ENCODE assay signal across 29 mouse cellular contexts in genomic region chr12:67123874-67124273, GRCm38 (mm10).
A peak's percentile ranks its signal among the peaks of the same experiment; 100 is the strongest.
DNase-seq lines count a peak whose midpoint lies in the region; ATAC-seq and TF ChIP-seq lines count a peak whose summit lies in the region.
"Had no signal": no experiment of that assay in that cellular context is flagged by ENCODE, and none has a peak within 500 bp of the region (broad histone marks: within the 10 kb centered on the region; RNA-seq: fewer than 3 reads in every experiment).

No protein-coding gene starts in this region.

- no peak for DNase-seq in kidney, adult 11 months
- peak; percentile 69 for DNase-seq in lung, postnatal 0 days (ENCODE audit: low spot score)
- no peak for DNase-seq in lung, postnatal 36 days
- no peak for DNase-seq in gastrocnemius, adult 8-10 months (ENCODE audit: low spot score in 2 of 2)
- DNase-seq in heart, postnatal 36 days, result no peak
- DNase-seq: adrenal gland, postnatal 14 days; cerebellum, adult 8-10 months; cerebellum, postnatal 25 days; gastrocnemius, postnatal 14 days; heart, adult 11 months; heart, postnatal 4 days; kidney, postnatal 25 days; midbrain, embryonic 14.5 days; right cerebral cortex, postnatal 14 days had no signal

- no peaks in the 10 kb centered on the region for H3K36me3 ChIP-seq in kidney, embryonic 15.5 days
- no peaks in the 10 kb centered on the region for H3K36me3 ChIP-seq in lung, postnatal 0 days (ENCODE audit: insufficient read depth, low read length)
- H3K36me3 ChIP-seq in intestine, embryonic 16.5 days (ENCODE audit: control insufficient read depth, insufficient read depth, low read length), result no peaks in the 10 kb centered on the region
- H3K36me3 ChIP-seq in limb, embryonic 15.5 days, result no peaks in the 10 kb centered on the region
- H3K36me3 ChIP-seq: embryonic facial prominence, embryonic 12.5 days; forebrain, embryonic 10.5 days; forebrain, embryonic 15.5 days; hindbrain, embryonic 13.5 days; liver, embryonic 15.5 days; lung, embryonic 15.5 days; stomach, embryonic 15.5 days had no signal

- 0 out of 2 replicates have a peak overlapping the region, but pooled peaks have one; percentile 48 for H3K27ac ChIP-seq in kidney, embryonic 15.5 days
- H3K27ac ChIP-seq in lung, postnatal 0 days (ENCODE audit: low read length), result no peak overlapping the region
- no peak overlapping the region for H3K27ac ChIP-seq in intestine, embryonic 16.5 days (ENCODE audit: low read length)
- H3K27ac ChIP-seq in limb, embryonic 15.5 days, result 0 out of 2 replicates have a peak overlapping the region, but pooled peaks have one; percentile 7
- H3K27ac ChIP-seq: embryonic facial prominence, embryonic 12.5 days; forebrain, embryonic 10.5 days; forebrain, embryonic 15.5 days; hindbrain, embryonic 13.5 days; layer of hippocampus, adult 2 months; left cerebral cortex, adult 2 months; liver, embryonic 15.5 days; lung, embryonic 15.5 days; macrophage; stomach, embryonic 15.5 days had no signal

- 0 out of 2 replicates have a peak, but pooled peaks cover 4% of the 10 kb centered on the region for H3K4me1 ChIP-seq in kidney, embryonic 15.5 days
- H3K4me1 ChIP-seq in lung, postnatal 0 days (ENCODE audit: insufficient read depth, low read depth, low read length), result no peaks in the 10 kb centered on the region
- no peaks in the 10 kb centered on the region for H3K4me1 ChIP-seq in intestine, embryonic 16.5 days (ENCODE audit: control insufficient read depth, insufficient read depth, low read length)
- H3K4me1 ChIP-seq in limb, embryonic 15.5 days, result peaks cover 2% of the 10 kb centered on the region; the same call in 1 of the 2 replicates
- H3K4me1 ChIP-seq: embryonic facial prominence, embryonic 12.5 days; forebrain, embryonic 10.5 days; hindbrain, embryonic 13.5 days; liver, embryonic 15.5 days; lung, embryonic 15.5 days; stomach, embryonic 15.5 days had no signal

- TF ChIP-seq EP300 in lung, postnatal 0 days (IDR thresholded peaks at IDR 0.05), result peak; percentile 43; the same call in 1 of the 2 replicates

- no peak overlapping the region for H3K4me3 ChIP-seq in kidney, embryonic 15.5 days (replicated peaks)
- no peak overlapping the region for H3K4me3 ChIP-seq in lung, postnatal 0 days (ENCODE audit: low read depth, low read length)
- H3K4me3 ChIP-seq in intestine, embryonic 16.5 days (ENCODE audit: low read length), result no peak overlapping the region
- no peak overlapping the region for H3K4me3 ChIP-seq in limb, embryonic 15.5 days
- H3K4me3 ChIP-seq: embryonic facial prominence, embryonic 12.5 days; forebrain, embryonic 10.5 days; forebrain, embryonic 15.5 days; hindbrain, embryonic 13.5 days; layer of hippocampus, adult 2 months; left cerebral cortex, adult 2 months; liver, embryonic 15.5 days; lung, embryonic 15.5 days; stomach, embryonic 15.5 days had no signal

- no peaks in the 10 kb centered on the region for H3K9me3 ChIP-seq in kidney, embryonic 15.5 days (replicated peaks)
- H3K9me3 ChIP-seq in lung, postnatal 0 days (ENCODE audit: low read length), result no peaks in the 10 kb centered on the region
- no peaks in the 10 kb centered on the region for H3K9me3 ChIP-seq in intestine, embryonic 16.5 days (ENCODE audit: control insufficient read depth, low read length)
- H3K9me3 ChIP-seq in limb, embryonic 15.5 days, result no peaks in the 10 kb centered on the region
- H3K9me3 ChIP-seq: embryonic facial prominence, embryonic 12.5 days; forebrain, embryonic 10.5 days; forebrain, embryonic 15.5 days; hindbrain, embryonic 13.5 days; liver, embryonic 15.5 days; lung, embryonic 15.5 days; stomach, embryonic 15.5 days had no signal

- 32% methylated on average over 3 of the region's 3 CpGs for WGBS in kidney, embryonic 15.5 days
- WGBS in lung, postnatal 0 days, result 38% methylated on average over 3 of the region's 3 CpGs
- 29% methylated on average over 3 of the region's 3 CpGs for WGBS in intestine, embryonic 16.5 days
- WGBS in limb, embryonic 15.5 days, result 26% methylated on average over 3 of the region's 3 CpGs

- no peak overlapping the region for H3K4me2 ChIP-seq in kidney, embryonic 15.5 days
- H3K4me2 ChIP-seq in lung, postnatal 0 days (replicated peaks; ENCODE audit: low read depth, low read length), result no peak overlapping the region
- no peak overlapping the region; the same call in 1 of the 2 replicates for H3K4me2 ChIP-seq in intestine, embryonic 16.5 days (ENCODE audit: low read depth, low read length)
- no peak overlapping the region for H3K4me2 ChIP-seq in limb, embryonic 15.5 days
- H3K4me2 ChIP-seq: embryonic facial prominence, embryonic 12.5 days; forebrain, embryonic 15.5 days; heart, embryonic 11.5 days; hindbrain, embryonic 13.5 days; liver, embryonic 15.5 days; lung, embryonic 15.5 days; stomach, embryonic 15.5 days had no signal

- intact Hi-C loops in heart, postnatal 36 days (cut with DNase I), result no loop called here

- no peak for TF ChIP-seq CTCF in lung, postnatal 0 days (IDR thresholded peaks at IDR 0.05)

- H3K27me3 ChIP-seq in kidney, embryonic 15.5 days, result no peaks in the 10 kb centered on the region
- no peaks in the 10 kb centered on the region for H3K27me3 ChIP-seq in lung, postnatal 0 days (replicated peaks; ENCODE audit: insufficient read depth, low read length)
- H3K27me3 ChIP-seq in intestine, embryonic 16.5 days (replicated peaks; ENCODE audit: control insufficient read depth, insufficient read depth, low read length), result no peaks in the 10 kb centered on the region
- no peaks in the 10 kb centered on the region for H3K27me3 ChIP-seq in limb, embryonic 15.5 days
- H3K27me3 ChIP-seq: embryonic facial prominence, embryonic 12.5 days; forebrain, embryonic 15.5 days; hindbrain, embryonic 13.5 days; liver, embryonic 15.5 days; lung, embryonic 15.5 days; stomach, embryonic 15.5 days had no signal

- H3K9ac ChIP-seq in kidney, embryonic 15.5 days, result no peak overlapping the region
- no peak overlapping the region for H3K9ac ChIP-seq in lung, postnatal 0 days (replicated peaks; ENCODE audit: low read depth)
- no peak overlapping the region for H3K9ac ChIP-seq in intestine, embryonic 16.5 days (ENCODE audit: low read depth, low read length)
- H3K9ac ChIP-seq in limb, embryonic 15.5 days, result no peak overlapping the region
- H3K9ac ChIP-seq: embryonic facial prominence, embryonic 12.5 days; forebrain, embryonic 15.5 days; hindbrain, embryonic 13.5 days; liver, embryonic 15.5 days; lung, embryonic 15.5 days; stomach, embryonic 15.5 days had no signal

- peak; percentile 71; the same call in 1 of the 2 replicates for ATAC-seq in kidney, embryonic 15.5 days (replicated peaks; ENCODE audit: low FRiP score)
- ATAC-seq in lung, postnatal 0 days, result peak; percentile 52
- ATAC-seq in intestine, embryonic 16.5 days, result peak; percentile 88
- no peak for ATAC-seq in limb, embryonic 15.5 days (ENCODE audit: insufficient number of reproducible peaks, low FRiP score, low TSS enrichment, low read depth)
- ATAC-seq: CD4-positive, CD25-positive, alpha-beta regulatory T cell, adult 4 months; forebrain, embryonic 15.5 days had no signal

Comparison
In these comparisons a context has a peak if more than half of its experiments do, and no peak if none do; other contexts are left out.
1. H3K27ac ChIP-seq: peak in kidney, embryonic 15.5 days (single experiment) and limb, embryonic 15.5 days (single experiment); none in lung, postnatal 0 days (single experiment) and intestine, embryonic 16.5 days (single experiment).